Mouse (Mus musculus): ENCODE measurements at regions not wholly inside any gene's neighbourhood (a gene's known extent, or its start where the extent isn't known, plus 50 kb on each side); places are given as distances from the start of the nearest gene placed in this dataset.

DNA sequence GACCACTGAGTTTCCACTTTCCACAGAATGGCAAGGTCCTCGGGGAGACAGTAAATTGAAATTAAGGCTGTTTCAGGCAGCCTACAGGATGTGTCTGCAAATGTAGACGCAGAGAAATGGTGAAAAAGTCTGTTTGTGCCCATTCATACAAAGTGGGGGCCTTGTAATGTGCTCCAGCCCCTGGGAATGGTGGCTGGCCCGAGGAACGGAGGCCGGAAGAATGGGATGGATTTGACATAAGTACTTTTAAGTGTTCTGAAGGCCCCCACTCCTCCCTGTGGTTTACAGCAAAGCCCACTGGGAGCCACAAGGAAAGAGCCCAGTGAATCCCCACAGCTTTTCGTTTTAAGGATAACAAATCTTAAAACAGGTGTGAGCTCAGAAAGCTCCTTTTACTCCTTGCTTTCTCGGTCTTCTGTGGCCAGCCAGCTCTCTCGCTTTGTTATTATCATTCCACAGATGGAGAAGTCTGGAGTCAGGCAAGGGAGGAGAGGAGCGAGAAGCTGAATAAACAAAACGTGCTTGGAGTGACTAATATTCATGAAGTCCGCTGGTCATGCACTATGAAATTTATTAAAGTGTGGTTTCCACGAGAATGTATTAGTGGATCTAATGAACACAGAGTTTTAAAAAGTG, 337.7 kb downstream of the Hlx start:
- DNase-seq (ENCODE audit: low spot score) = no peak

GRCm38 (mm10) chr1:184384088-184384823, 348.2 kb downstream of the Hlx start:
- no peak for DNase-seq (ENCODE audit: low spot score)

- no peak for DNase-seq (ENCODE audit: low spot score)
These were observed 344.6 kb upstream of the 1700056E22Rik start for GRCm38 (mm10) chr1:184378665-184379064.

DNA sequence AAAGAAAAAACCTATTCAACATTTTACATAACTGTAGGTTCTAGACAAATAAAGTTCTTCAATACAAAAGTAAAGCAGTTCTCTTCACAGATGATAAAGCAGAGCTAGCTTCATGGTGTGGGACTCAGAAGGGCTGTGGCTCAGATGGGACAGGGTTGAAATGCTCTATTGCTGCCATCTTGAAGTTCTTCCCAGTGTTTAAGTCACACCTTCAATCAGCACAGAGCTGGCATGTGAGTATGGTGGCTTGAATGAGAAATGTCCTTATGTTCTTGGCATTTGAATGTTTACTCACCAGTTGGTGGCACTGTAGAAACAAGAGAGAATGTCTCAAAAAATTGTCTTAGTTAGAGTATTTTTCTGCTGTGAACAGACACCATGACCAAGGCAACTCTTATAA, 330.9 kb upstream of the 1700056E22Rik start:
- no peak for DNase-seq (ENCODE audit: low spot score)

- no peak for DNase-seq (ENCODE audit: low spot score)
These were observed 324.1 kb upstream of the 1700056E22Rik start for GRCm38 (mm10) chr1:184358226-184358568.

GRCm38 (mm10) chr1:184357474-184358225, 323.5 kb upstream of the 1700056E22Rik start:
- no peak for DNase-seq (ENCODE audit: low spot score)

GRCm38 (mm10) chr1:184353832-184354449, 319.8 kb upstream of the 1700056E22Rik start:
- no peak for DNase-seq (ENCODE audit: low spot score)

- DNase-seq (ENCODE audit: low spot score) = no peak
These were observed 317.7 kb upstream of the 1700056E22Rik start for GRCm38 (mm10) chr1:184351760-184352159.

- DNase-seq (ENCODE audit: low spot score) = no peak
These were observed 310.7 kb upstream of the 1700056E22Rik start for GRCm38 (mm10) chr1:184344829-184345228.

- no peak for DNase-seq (ENCODE audit: low spot score)
These were observed 301.9 kb upstream of the 1700056E22Rik start for GRCm38 (mm10) chr1:184335952-184336351.

GRCm38 (mm10) chr1:184335281-184335680, 301.2 kb upstream of the 1700056E22Rik start:
- DNase-seq (ENCODE audit: low spot score) = no peak

GRCm38 (mm10) chr1:184334818-184335217, 300.7 kb upstream of the 1700056E22Rik start:
- no peak for DNase-seq (ENCODE audit: low spot score)

- DNase-seq (ENCODE audit: low spot score) = no peak
These were observed 299.0 kb upstream of the 1700056E22Rik start for GRCm38 (mm10) chr1:184333086-184333485.

- no peak for DNase-seq (ENCODE audit: low spot score)
These were observed 296.6 kb upstream of the 1700056E22Rik start for GRCm38 (mm10) chr1:184330516-184331350.

DNA sequence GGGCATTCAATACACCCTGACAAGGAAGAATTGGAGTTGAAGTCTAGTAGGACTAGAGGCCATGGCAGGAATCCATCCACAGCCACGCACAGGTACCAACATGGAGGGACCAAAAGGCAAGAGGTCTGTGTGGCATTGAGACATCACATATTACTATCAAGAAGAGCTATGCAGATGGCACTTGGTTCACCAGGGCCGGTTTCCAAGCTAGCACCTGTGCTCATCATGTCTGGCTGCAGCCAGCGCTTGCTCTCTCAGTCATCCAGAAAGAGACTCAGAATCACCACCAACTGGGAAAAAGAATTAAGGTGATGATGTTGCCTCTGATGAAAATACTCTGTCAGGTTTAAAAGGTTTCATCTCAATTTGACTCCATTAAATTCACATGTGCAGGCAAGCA, 292.1 kb upstream of the 1700056E22Rik start:
- no peak for DNase-seq (ENCODE audit: low spot score)

- no peak for DNase-seq (ENCODE audit: low spot score)
These were observed 290.1 kb upstream of the 1700056E22Rik start for GRCm38 (mm10) chr1:184324234-184324633.

- DNase-seq (ENCODE audit: low spot score) = no peak
These were observed 286.5 kb upstream of the 1700056E22Rik start for GRCm38 (mm10) chr1:184320521-184321177.

GRCm38 (mm10) chr1:184310185-184310815, 276.2 kb upstream of the 1700056E22Rik start:
- no peak for DNase-seq (ENCODE audit: low spot score)

DNA sequence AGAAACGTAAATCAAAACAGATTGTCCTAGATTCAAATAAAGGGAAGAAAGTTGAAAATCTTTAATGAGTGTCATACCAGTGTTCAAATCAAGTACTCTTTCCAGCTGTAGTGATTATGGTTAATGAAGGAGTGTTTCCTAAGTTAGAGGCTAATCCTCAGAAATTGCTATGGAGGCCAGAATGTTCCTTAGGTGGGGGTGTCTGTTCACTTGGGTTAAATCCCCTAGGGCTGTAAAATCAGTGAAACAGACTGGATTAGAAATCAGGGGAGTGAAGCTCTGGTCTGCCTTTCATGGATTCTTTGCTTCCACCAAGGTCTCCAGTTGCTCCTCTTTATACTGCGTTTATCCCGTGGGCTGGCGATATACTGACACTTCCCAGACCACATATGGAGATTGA, 270.7 kb upstream of the 1700056E22Rik start:
- no peak for DNase-seq (ENCODE audit: low spot score)

DNA sequence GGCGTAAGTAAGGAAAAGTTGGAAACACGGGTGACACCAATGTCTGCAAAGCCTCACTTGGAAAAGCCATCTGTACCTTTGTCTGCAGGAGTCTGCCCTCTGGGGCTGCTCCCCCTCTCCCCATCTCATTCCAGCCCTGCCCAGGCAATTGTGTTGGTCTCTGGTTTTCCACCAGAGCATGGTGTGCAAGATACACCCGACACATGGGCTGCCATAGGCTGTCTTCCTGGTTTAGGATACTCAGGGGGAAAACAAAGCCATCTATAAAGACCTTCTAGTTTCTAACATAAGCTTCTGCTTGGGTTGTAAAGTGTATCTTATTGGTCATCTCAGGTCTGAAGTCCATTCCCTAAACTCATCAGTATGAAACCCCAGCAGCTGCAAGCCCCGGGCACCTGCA, 270.1 kb upstream of the 1700056E22Rik start:
- DNase-seq (ENCODE audit: low spot score) = no peak

DNA sequence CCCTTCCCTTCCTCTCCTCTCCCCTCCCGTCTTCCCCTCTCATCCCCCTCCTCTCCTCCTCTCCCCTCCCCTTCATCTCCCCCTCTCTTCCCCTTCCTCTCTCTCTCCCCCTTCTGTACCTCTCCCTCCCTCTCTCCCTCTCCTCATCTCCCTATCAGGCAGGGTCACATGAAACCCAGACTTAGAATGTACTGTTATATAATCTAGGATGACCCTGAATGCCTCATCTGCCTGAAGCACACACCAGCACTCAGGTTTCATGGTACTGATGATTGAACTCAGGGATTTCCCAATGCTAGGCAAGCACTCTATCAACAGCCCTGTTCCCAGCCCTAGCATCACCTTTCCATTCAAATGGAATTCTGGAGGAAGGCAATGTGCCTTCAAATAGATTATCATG, 264.6 kb upstream of the 1700056E22Rik start:
- no peak for DNase-seq (ENCODE audit: low spot score)
